Mouse (Mus musculus) ovary, adult 18-20 months (tissue): ENCODE results near the gene Gm906.
"Not testable (repeated sequence)": the region's sequence is repeated elsewhere in the genome, so short reads cannot be mapped to it uniquely, and the experiment has no call there.

Source experiments
- DNase-seq: peaks from one replicate; pipeline ENCODE4 v3.0.0; 2022; ENCODE audit warnings: low spot score, mixed read lengths

The Gm906 gene

DNA sequence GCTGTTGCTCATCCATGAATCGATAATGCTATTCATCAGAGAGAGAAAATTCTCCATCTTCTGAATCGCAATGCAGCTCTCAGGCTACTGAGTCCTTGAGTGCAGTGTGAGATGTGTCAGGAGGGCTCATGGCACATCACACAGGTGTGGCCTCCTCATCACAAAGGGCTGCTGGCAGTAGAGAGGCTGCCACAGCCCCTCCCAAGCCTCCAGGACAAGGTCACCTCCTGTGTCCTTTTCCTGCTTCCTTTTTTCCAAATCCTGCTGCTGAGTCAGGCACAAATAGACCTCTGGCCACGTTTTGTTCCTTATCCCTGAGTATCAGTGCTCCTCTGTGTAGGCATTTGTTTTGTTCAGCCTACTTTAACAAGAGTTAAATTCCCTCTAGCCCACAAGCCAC, at the start of gene Gm906:
Gene Gm906 (minus strand): TSS at position 101 of the 400 bp plus-strand sequence.
- not testable (repeated sequence) for DNase-seq

DNA sequence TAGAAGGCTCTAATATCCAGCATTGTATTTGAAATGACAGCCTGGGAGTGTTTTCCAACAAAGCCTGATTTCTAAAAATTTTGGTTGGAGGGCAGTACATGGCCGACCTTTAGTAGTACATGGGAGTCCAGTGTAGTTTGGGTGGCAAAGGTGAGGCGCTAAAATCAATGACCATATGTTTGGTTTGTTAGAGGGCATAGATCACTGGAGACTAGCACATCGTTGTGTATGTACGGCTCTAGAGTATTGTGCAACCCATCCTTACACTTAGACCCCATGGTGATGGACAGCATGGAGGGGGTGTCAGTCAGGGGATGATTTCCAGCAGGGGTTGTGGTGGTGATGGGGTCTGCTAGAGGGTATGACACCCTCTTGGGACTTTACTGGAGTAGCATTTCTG, 33.2 kb upstream of the Gm906 start:
- not testable (repeated sequence) for DNase-seq

DNA sequence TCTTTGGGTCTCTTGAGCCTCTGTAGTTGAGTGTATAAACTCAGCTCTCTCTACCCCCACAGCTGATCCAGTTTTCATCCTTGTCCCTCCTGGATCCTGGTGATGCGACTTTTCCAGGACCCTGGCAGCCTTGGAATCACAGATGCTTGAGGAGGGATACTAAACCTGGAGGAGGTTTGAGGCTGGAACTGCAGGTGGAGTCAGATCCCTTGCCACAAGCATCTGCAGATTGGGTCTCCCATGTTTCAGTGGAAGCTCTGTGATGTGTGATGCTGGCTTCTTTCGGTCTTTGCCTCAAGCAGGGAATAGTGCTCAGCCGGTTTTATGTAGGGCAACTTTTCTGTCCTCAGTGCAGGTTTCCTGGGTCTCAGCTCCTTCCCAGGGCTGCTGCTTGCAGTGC, 13.6 kb downstream of the Gm906 start:
- DNase-seq: no peak

DNA sequence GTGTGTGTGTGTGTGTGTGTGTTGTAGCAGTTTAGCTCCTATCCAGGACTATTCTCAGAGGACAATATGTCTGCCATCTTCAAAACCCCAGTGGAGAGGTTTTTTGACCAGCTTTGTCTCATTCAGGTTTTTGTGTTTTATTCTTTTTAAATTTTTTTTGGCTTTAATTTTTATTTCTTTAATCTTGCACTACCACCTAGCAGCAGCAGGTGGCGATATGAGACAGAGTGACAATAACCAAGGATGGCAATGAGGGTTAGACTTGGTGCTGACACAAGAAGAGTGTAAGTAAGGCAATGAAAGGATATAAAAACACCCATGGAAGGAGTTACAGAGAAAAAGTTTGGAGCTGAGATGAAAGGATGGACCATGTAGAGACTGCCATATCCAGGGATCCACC, 38.3 kb downstream of the Gm906 start:
- not testable (repeated sequence) for DNase-seq

DNA sequence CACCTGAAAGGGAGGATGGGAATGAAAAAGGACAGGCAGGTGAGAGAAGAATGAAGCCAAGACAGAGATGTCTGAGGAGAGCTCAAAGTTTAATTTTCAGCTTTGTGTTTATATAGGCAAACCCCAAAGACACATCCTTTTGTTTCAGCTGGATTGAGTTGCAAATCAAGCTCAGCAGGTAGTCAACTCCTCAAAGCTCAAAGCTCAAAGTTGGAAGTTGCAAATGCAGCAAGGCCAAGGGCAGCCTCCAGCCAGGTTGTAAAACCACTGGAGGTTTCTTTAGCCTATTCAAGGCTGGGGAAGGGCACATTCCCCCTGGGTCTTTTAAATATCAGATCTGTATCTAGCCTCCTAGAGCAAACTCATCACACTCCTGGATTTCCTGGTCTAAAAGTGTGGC, 39.9 kb downstream of the Gm906 start:
- not testable (repeated sequence) for DNase-seq

DNA sequence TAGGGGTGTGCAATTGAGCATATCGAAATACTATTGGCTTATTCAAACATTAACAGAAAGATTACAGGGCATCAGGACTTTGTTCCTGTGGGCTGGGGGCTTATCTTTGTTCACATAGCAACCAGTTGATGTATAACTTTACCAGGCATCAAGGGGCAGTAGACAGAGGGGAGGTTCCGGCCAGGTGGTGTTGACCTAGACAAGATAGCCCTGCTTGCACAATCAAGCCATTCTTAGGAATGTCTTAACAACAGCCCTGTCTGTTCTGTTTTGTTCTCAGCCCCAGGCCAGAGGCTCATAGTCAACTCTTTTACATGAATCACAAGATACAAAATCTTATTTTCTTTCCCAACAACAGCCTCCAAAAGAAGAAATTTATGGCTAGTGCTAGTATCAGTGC, 40.5 kb downstream of the Gm906 start:
- not testable (repeated sequence) for DNase-seq

DNA sequence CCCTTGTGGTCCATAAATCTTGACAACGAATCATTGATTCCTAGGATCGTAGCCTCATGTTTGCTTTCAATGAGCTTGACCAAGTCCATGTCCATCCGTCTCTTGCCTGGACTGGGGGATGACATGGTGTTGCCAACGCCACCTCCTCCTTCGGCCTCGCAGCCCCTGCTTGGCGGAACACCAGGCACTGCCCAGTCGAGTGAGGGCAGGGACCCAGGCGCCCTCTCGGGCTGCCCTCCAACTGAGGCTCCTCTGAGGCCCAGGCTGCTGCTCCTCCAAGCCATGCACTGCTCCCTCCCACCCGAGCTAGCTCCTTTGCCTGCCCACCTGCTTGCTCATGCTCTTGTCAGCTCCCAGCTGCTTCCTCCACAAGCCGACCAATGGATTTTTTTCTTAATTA, 42.1 kb downstream of the Gm906 start:
- no peak for DNase-seq

DNA sequence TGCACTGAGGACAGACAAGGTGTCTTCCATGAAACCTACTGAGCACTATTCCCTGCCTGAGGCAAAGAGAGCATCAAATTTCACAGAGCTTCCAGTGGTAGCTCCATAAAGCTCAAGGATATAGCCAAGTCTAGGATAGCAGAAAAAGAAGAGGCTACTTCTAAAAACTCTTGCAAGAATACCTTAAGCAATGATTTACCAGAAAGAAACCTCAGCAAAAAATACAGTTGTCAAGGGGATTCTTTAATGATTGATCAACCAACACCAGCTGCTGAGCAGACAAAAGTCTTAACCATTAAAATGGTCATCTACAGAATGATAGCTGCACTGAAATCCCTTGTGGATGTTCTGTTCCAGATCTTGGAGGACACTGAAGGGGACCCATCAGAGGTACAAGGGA, 53.3 kb downstream of the Gm906 start:
- DNase-seq: not testable (repeated sequence)
